Mouse (Mus musculus) cerebellum, adult 2 months (tissue): ENCODE results near the gene Sgms1.

ENCODE experiments used
- CTCF ChIP-seq: fragments of 200-500 bp; IDR thresholded peaks from 2 replicates; pipeline ENCODE4 v1.5.1; 2011; ENCODE audit warnings: low read depth, mild to moderate bottlenecking, control low read depth, low read length, moderate library complexity, borderline replicate concordance; ENCODE audit not compliant: insufficient read depth
- POLR2A ChIP-seq: fragments of 200-500 bp; IDR thresholded peaks from 2 replicates; pipeline ENCODE4 v1.6.1; 2011; ENCODE audit warnings: low read length, control low read depth, borderline replicate concordance; ENCODE audit not compliant: insufficient read depth

GRCm38 (mm10) chr19:32210099-32210449 lies 179.4 kb downstream of the Sgms1 start:
- no peak for TF ChIP-seq CTCF
- no peak for TF ChIP-seq POLR2A
